Mouse (Mus musculus) duodenum, adult 2 months (tissue): ENCODE results near the gene Sox15. TPM values are rescaled to one million over a fixed set of nuclear protein-coding genes. Genes with fewer than 3 reads are reported as not detected.

Experiments used
- polyA plus RNA-seq: library from polyadenylated mRNA; depleted of rRNA; stranded (reverse); fragments of >200 nt; gene quantifications from 2 replicates; pipeline ENCODE4 v1.2.3, GENCODE M21; 2012; ENCODE audit warnings: low replicate concordance; rRNA removed

The Sox15 gene
- polyA plus RNA-seq: 0.26 TPM in 1 of 2 replicates, not detected in the other

DNA sequence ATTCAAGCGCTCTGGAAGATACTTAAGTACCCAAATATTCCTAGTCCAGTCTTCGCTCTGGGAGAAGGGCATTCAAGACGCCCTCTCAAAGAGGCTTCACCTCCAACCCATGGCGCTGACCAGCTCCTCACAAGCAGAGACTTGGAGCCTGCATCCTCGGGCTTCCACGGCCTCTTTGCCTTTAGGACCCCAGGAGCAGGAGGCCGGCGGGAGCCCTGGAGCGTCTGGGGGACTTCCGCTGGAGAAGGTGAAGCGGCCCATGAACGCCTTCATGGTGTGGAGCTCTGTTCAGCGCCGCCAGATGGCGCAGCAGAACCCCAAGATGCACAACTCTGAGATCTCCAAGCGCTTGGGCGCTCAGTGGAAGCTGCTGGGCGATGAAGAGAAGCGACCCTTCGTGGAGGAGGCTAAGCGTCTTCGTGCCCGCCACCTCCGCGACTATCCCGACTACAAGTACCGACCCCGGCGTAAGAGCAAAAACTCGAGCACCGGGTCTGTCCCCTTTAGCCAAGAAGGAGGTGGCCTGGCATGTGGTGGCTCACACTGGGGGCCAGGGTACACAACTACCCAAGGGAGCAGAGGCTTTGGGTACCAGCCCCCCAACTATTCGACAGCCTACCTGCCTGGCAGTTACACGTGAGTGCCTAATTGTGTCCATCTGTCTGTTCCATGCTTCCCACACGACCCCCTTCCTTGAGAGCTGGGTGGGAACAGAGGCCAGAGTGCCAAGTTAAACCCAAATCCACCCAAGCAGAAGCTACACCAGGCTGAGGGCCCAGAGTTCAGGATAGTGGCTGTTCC, at the start of gene Sox15:
Gene Sox15 (plus strand): TSS at position 51 of the 801 bp plus-strand sequence.

GRCm38 (mm10) chr11:69605726-69606490, 49.2 kb upstream of the Sox15 start, which contains the start of gene Atp1b2:
Gene Atp1b2 (minus strand): TSS chr11:69605942.

DNA sequence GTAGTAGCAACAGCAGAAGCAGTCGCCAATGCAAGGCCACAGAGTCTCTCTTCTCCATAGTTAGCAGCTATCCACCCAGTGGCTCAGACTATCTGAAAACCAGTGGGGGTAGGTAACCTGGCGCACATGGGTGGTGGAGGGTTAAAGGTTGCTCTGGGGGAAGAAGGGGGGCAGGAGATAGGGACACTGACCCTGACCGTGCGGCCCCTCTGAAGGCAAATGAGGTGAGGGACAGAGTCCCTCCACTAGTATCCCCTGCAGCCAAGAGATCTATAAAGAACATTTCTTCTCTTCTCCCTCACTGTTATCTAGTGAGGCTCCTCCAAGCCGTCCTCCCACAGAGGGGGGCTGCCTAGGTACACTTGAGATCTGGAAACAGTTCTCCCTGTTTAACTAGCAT, 37.3 kb upstream of the Sox15 start, which contains the start of gene Shbg:
Gene Shbg (minus strand): TSS at position 101 of the 400 bp plus-strand sequence.

GRCm38 (mm10) chr11:69621571-69622268, 33.4 kb upstream of the Sox15 start, which contains the start of gene Sat2:
Gene Sat2 (plus strand): TSS chr11:69622024.

GRCm38 (mm10) chr11:69632284-69633089, 22.6 kb upstream of the Sox15 start, which contains the start of gene Fxr2:
Gene Fxr2 (plus strand): TSS chr11:69632990.

GRCm38 (mm10) chr11:69662213-69662966, 7.3 kb downstream of the Sox15 start, which contains the start of gene Mpdu1:
Gene Mpdu1 (minus strand): TSS chr11:69662642.

GRCm38 (mm10) chr11:69665961-69666664, 11.0 kb downstream of the Sox15 start, which contains the start of gene Cd68:
Gene Cd68 (minus strand): TSS chr11:69666153.

GRCm38 (mm10) chr11:69672211-69672706, 17.1 kb downstream of the Sox15 start, which contains the start of gene Eif4a1:
Gene Eif4a1 (minus strand): TSS chr11:69672423.

GRCm38 (mm10) chr11:69681314-69682208, 26.4 kb downstream of the Sox15 start, which contains the start of gene Senp3:
Gene Senp3 (minus strand): TSS chr11:69682084.

DNA sequence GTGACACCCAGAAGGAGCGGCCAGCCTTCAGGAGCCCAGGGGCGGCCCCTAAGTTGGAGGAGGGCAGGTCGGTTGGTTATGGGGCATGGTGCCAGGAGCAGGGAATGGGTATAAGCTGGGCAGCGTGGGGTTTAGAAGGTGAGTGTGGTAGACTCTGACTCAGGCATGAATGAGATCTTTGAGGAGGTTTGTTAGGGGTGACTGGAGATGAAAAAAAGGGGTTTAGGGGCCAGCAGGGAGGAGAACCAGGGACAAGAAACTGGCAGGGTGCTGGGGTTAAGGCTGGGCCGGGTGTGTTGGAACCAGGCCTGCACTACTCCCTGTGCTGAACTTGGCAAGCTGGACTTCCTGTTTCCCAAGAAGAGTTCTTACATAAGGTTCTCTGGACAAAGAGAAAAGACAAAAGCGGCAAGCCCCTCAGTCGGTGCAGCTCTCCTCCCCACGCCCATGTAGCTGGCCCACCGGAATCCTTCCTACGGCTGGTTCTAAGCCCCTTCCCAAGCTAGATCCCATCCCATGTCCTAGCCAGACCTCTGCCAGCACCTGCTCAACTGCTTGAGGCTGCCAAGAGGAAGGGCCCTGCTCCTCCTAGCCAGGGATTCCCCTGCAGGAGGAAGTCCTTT, 30.5 kb downstream of the Sox15 start, which contains the start of gene Tnfsf13:
Gene Tnfsf13 (minus strand): TSS at position 259 of the 623 bp plus-strand sequence.

GRCm38 (mm10) chr11:69695361-69696181, 40.5 kb downstream of the Sox15 start, which contains the start of the genes Tnfsf12 and Tnfsfm13:
Gene Tnfsf12 (minus strand): TSS chr11:69695849.
Gene Tnfsfm13 (minus strand): TSS chr11:69696098.

Other genes starting within 250 kb of the Sox15 start
- 17.7 and 37.7 TPM in 2 replicates for gene Kdm6b, start 241.6 kb upstream of the Sox15 start, polyA plus RNA-seq
- gene Dnah2, start 106.2 kb upstream of the Sox15 start, polyA plus RNA-seq: 0.49 and 0.59 TPM in 2 replicates
- 1.4 and 1.6 TPM in 2 replicates for gene Efnb3, start 95.1 kb upstream of the Sox15 start, polyA plus RNA-seq
- gene Wrap53, start 75.1 kb upstream of the Sox15 start, polyA plus RNA-seq: 20.1 and 31.7 TPM in 2 replicates
- 44.5 and 49.2 TPM in 2 replicates for gene Trp53, start 75.0 kb upstream of the Sox15 start, polyA plus RNA-seq
- 3.0 and 5.0 TPM in 2 replicates for gene Atp1b2, start 49.4 kb upstream of the Sox15 start, polyA plus RNA-seq
- not detected in 2 replicates for gene Shbg, start 37.4 kb upstream of the Sox15 start, polyA plus RNA-seq
- 1.4 TPM in 2 replicates for gene Sat2, start 33.3 kb upstream of the Sox15 start, polyA plus RNA-seq
- 37.9 and 40.8 TPM in 2 replicates for gene Fxr2, start 22.3 kb upstream of the Sox15 start, polyA plus RNA-seq
- 184 and 214 TPM in 2 replicates for gene Mpdu1, start 7.3 kb downstream of the Sox15 start, polyA plus RNA-seq
- 20.5 and 25.2 TPM in 2 replicates for gene Cd68, start 10.8 kb downstream of the Sox15 start, polyA plus RNA-seq
- gene Eif4a1, start 17.1 kb downstream of the Sox15 start, polyA plus RNA-seq: 71.8 and 97.2 TPM in 2 replicates
- gene Senp3, start 26.8 kb downstream of the Sox15 start, polyA plus RNA-seq: 15.6 and 17.3 TPM in 2 replicates
- gene Tnfsf13, start 30.5 kb downstream of the Sox15 start, polyA plus RNA-seq: 11.1 and 13.6 TPM in 2 replicates
- 17.8 and 19.2 TPM in 2 replicates for gene Tnfsf12, start 40.5 kb downstream of the Sox15 start, polyA plus RNA-seq
- 3.7 and 4.7 TPM in 2 replicates for gene Tnfsfm13, start 40.8 kb downstream of the Sox15 start, polyA plus RNA-seq
- gene Polr2a, start 103.3 kb downstream of the Sox15 start, polyA plus RNA-seq: 22.0 and 29.9 TPM in 2 replicates
- gene Slc35g3, start 106.7 kb downstream of the Sox15 start, polyA plus RNA-seq: 0.13 TPM in 1 of 2 replicates, not detected in the other
- gene Zbtb4, start 110.6 kb downstream of the Sox15 start, polyA plus RNA-seq: 7.0 and 19.2 TPM in 2 replicates
- 3.8 and 6.8 TPM in 2 replicates for gene Chrnb1, start 140.6 kb downstream of the Sox15 start, polyA plus RNA-seq
- 2.7 and 6.1 TPM in 2 replicates for gene Fgf11, start 146.5 kb downstream of the Sox15 start, polyA plus RNA-seq
- gene Tmem102, start 150.3 kb downstream of the Sox15 start, polyA plus RNA-seq: 44.7 and 80.5 TPM in 2 replicates
- gene Gm39566, start 160.0 kb downstream of the Sox15 start, polyA plus RNA-seq: not detected in 2 replicates
- gene Spem2, start 163.2 kb downstream of the Sox15 start, polyA plus RNA-seq: not detected in 2 replicates
- gene Spem1, start 166.9 kb downstream of the Sox15 start, polyA plus RNA-seq: 0.09 and 0.13 TPM in 2 replicates
- gene Nlgn2, start 182.5 kb downstream of the Sox15 start, polyA plus RNA-seq: 6.9 and 15.5 TPM in 2 replicates
- 102 and 130 TPM in 2 replicates for gene Tmem256, start 183.2 kb downstream of the Sox15 start, polyA plus RNA-seq
- gene Plscr3, start 191.1 kb downstream of the Sox15 start, polyA plus RNA-seq: 39.3 and 58.9 TPM in 2 replicates
- gene Tnk1, start 203.4 kb downstream of the Sox15 start, polyA plus RNA-seq: 34.8 and 47.5 TPM in 2 replicates
- not detected in 2 replicates for gene Tmem95, start 222.7 kb downstream of the Sox15 start, polyA plus RNA-seq
- gene Kctd11, start 226.1 kb downstream of the Sox15 start, polyA plus RNA-seq: 2.0 and 2.3 TPM in 2 replicates
- gene Acap1, start 240.2 kb downstream of the Sox15 start, polyA plus RNA-seq: 7.4 and 13.8 TPM in 2 replicates
- 2.1 and 3.0 TPM in 2 replicates for gene 2810408A11Rik, start 245.7 kb downstream of the Sox15 start, polyA plus RNA-seq
- 20.1 and 23.0 TPM in 2 replicates for gene Neurl4, start 245.8 kb downstream of the Sox15 start, polyA plus RNA-seq